Mouse (Mus musculus) small intestine, adult 2 months (tissue): ENCODE results near the gene Nt5dc1.

Experiments
- CTCF ChIP-seq: fragments of 200-500 bp; IDR thresholded peaks from 2 replicates; pipeline ENCODE4 v1.5.1; 2012; ENCODE audit warnings: low read depth, mild to moderate bottlenecking, control low read depth, inconsistent platforms, low read length, moderate library complexity, mixed read lengths; ENCODE audit not compliant: insufficient replicate concordance, insufficient read length; ENCODE audit errors: extremely low read depth
- POLR2A ChIP-seq: fragments of 200-500 bp; IDR thresholded peaks from 2 replicates; pipeline ENCODE4 v1.6.1; 2012; ENCODE audit warnings: low read depth, mild to moderate bottlenecking, control low read depth, inconsistent platforms, low read length, moderate library complexity

DNA sequence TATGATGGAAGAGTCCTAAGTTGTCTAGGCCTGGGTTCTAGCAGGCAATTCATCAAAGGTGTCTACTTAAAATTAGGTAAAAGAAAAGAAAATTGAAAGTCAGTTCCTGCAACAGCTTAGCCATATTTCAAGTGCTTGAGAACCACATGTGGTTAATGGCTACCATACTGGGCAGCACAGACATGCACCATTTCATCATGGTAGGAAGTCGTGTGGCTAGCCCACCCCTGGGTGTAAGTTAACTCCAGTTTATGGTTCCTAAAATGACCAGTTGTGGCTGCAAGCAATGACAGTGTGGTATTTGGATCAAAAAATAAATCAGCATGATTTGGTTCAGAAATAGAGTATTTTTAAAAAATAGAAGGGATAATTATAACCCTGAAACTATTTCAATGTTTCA is 76.5 kb downstream of the Nt5dc1 start:
- no peak for TF ChIP-seq CTCF
- TF ChIP-seq POLR2A: no peak
